Mouse (Mus musculus): ENCODE results near the gene Pi4ka.

Pi4ka gene
- long read RNA-seq, experiment 1, partial matches to known transcripts: 2 of 2 reads
- long read RNA-seq, experiment 1, other reads (novel, unspliced or antisense): 0 of 2 reads
- long read RNA-seq, experiment 2, partial matches to known transcripts: 7 of 9 reads
- long read RNA-seq, experiment 2, other reads (novel, unspliced or antisense): 2 of 9 reads

DNA sequence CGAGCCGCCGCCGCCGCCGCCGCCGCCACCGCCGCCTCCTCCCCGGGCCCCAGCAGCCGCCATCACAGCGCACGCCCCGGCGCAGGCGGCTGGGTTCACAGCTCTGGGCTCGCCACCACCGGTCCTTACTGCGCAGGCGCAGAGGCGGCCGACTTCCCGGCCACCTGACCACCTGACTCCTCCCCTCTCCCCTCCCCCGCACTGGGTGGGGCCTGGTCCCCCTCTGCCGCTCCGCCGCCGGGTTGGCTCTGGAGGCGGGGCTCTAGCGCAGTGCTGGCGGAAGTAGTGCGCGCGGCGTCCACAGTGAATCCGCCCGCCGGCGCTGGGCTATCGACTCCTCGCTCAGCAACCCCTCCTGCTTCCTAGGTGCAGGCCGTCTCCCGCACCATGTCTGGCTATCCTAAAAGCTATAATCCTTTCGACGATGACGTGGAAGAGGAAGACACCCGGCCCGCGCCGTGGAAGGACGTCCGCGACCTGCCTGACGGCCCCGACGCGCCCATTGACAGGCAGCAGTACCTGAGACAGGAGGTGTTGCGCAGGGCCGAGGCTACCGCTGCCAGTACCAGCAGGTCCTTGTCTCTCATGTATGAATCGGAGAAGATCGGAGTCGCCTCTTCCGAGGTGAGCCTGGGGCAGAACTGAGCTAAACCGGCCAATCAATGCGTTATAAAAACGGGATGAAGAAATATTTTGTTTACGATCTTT, at the start of gene Pi4ka, which contains the start of gene Snap29:
Pi4ka (minus strand) TSS at position 579 of the 708 bp plus-strand sequence.
Snap29 (plus strand) TSS at position 251 of the 708 bp plus-strand sequence.
- intact Hi-C loops (cut with DNase I): loop anchor here (10.0 kb wide), 1 partner anchor 129 kb away; the partner anchor contains the start of gene Thap7

DNA sequence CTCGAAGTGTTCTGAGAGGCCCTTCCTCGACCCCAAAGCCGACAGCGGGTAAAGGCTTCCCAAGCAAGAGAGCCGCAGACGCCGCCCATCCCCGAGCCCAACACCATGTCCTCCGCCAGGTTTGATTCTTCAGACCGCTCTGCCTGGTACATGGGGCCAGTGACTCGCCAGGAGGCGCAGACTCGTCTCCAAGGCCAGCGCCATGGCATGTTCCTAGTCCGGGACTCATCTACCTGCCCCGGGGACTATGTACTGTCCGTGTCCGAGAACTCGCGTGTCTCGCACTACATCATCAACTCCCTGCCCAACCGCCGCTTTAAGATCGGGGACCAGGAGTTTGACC, 46.2 kb upstream of the Pi4ka start:
- intact Hi-C loops (cut with DNase I): no loop called here

DNA sequence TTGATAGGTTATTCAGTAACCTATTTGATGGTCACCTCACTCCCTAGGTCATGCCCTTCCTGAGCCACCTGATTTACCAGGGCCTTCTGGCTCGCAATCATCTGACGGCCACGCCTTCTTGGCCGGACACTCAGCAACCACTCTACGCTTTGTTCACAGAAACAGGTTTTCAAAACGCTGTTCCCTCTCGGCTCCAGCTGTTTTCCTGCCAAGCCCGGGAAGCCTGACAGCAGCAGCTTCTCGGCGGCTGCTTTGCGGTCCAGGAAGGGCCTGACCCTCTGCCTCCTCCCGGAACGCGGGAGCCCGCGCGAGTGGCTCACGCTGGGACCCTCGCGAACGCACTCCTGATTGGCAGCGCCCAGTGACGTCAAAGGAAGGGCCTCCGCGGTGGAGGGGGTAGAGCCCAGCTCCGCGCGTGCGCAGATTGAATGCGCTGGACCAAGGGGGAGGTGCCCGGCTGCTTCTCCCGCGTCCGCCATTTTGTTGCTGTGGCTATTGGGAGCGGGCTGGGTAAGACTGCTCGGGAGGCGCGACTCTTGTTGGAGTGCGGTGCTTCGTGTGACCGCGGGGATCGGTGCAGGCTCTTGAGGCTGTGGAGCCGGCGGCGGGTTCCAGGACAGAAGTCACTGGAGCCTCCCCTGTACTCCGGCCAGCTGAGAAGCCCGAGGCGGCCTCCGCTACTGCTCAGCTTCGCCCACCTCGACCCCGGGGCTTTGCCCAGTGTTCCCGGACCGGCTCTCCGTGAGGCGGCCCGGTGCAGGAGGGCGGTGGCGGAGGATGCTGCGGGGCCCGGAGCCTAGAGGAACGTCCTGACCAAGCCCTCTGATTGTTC, 45.6 kb upstream of the Pi4ka start, which contains the start of gene Crkl:
Crkl (plus strand) TSS at position 447 of the 832 bp plus-strand sequence.
- intact Hi-C loops (cut with DNase I): no loop called here

DNA sequence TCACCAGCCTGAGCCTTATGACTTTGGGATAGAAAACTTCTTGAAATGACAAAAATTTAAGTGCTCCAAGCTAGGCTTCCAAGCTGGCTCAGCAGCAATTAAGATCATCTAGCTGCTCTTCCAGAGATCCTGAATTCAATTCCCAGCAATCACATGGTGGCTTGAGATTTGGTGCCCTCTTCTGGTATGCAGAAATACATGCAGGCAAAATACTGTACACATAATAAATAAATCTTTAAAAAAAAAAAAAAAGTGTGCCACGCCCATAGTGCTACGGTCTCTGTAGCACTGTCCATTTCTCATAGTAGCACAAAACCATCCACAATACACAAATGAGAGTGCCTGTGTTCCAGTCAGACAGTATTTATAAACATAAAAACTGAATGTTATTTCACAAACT, 26.5 kb upstream of the Pi4ka start:
- intact Hi-C loops (cut with DNase I): no loop called here

DNA sequence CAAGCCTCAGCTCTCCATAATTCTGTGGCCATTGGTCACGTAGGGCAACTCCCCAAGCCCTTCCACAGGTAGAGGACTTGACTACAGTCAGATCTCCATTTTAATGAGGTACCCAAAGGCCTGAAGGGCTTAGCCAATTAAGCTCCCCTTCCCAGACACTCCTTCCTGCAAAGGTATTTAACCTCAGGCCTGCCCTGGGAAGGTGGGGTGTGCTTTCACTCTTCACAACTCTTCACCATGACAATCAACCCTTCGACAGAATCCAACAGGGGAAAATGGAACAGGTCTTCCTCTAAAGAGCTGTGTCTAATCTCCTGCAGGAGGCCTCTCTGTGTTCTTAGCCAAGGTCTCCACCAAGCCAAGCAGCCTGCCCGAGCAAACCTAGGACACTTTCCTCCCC, 16.9 kb upstream of the Pi4ka start:
- intact Hi-C loops (cut with DNase I): no loop called here

DNA sequence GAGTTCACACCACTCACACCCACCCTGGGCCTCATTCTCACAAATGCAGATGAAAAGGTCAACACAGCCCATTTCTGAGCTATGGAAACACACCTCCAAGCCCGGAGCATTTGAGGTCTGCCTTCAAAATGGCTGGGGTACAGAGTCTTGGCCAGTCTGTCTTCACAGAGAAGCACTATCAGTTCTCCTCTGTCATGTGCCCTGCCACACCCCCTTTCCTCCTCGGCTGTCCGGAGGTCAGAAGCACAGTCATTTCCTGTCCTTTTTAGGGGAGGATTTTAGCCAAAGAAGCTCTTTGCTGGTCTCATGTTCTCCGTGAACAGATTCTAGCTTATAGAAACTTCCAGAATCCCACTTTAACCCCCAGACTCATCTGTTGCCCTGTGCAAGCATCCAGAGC, 4.1 kb upstream of the Pi4ka start:
- intact Hi-C loops (cut with DNase I): no loop called here

DNA sequence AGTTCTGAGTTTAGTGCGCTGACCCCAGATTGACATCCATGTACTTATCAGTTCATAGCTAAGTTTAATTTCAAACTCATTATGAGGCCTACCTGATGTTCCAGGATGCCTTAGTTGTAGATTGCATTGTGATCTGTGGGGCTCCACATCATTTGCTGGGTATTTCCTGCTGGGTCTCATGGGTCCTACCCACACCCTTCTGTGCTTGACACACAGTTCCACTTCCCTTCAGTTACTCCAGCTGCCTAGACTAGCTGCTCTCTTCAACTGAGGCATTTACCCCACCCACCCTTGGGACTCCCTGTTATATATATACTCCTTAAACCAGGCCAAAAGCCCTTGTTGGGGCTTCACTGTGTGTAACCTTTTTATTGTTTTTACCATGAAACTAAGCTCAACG, 2.9 kb upstream of the Pi4ka start:
- intact Hi-C loops (cut with DNase I): loop anchor here (10.0 kb wide), 1 partner anchor 126 kb away; the partner anchor contains the start of gene Thap7

DNA sequence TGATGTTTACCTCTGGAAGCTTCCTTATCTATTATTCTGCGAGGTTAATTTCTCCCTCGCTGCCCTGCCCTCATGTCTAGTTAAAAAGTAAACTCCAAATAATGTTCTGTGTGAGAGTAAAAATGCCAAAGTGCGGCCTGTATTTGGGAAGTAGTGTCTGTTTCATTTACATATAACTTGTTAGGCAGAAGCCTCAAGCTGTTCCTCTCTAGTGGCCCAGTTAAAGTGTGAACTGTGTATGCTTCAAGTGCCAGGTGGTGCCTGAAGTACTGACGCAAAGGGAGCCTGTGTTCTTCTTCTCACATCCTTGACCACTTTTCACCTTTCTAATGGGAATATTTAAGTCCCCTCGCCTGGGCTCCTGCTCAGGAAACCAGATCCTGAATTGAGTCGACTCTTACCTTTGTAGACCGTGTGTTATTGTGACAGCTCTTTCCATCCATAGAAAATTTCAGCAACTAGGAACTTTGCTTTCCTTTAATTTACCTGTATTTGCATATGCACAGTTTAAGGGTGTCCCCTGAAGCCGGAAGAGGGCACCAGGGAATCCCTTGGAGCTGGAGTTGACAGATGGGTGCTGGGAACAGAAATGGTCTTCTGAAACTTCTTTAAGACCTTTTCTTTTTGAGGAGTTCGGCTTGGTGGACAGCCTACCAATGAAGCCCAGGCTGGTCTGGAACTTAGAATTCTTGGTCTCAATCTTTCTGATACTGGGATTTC, 558 bp upstream of the Pi4ka start:
- intact Hi-C loops (cut with DNase I): loop anchor here (10.0 kb wide), 1 partner anchor 128 kb away; the partner anchor contains the start of gene Thap7

DNA sequence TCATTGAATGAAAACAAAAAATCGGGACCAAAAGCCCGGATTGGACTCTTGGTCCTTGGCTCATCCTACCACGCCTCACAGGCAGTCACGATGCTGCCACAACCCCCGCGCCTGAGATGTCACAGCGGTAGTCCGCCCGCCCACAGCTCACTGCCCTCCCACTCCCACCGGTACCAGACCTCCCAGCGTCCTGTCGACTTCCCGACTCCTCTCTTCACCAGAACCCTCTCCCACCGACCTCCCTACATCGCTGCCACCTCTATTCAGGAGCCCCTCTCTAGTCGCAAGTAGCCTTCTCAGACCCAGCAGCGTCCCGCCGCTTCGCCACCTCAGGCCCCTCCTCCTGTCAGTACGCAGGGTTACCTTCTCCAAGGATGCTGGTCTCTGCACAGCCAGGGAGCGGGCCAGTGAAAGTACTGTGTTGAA, 830 bp downstream of the Pi4ka start:
- intact Hi-C loops (cut with DNase I): loop anchor here (10.0 kb wide), 1 partner anchor 130 kb away; the partner anchor contains the start of gene Thap7

DNA sequence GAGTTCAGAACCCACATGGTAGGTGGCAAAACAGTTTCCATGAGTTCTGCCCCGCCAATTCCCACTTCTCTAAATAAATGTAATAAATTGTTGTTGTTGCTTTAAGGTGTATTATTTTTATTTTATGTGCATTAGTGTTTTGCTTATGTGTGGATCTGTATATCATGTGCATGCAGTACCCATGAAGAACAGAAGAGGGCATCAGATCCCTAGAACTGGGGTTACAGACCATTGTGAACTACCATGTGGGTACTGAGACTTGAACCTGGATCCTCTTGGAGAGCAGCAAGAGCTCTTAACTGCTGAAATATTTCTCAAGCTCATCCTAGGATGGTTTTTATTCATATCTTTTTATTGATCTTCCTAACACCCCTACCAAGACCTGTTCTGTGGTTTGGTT, 3.3 kb downstream of the Pi4ka start:
- intact Hi-C loops (cut with DNase I): loop anchor here (2.0 to 10.0 kb wide), 2 partner anchors 32 to 132 kb away; partner anchors contain the start of gene Thap7

DNA sequence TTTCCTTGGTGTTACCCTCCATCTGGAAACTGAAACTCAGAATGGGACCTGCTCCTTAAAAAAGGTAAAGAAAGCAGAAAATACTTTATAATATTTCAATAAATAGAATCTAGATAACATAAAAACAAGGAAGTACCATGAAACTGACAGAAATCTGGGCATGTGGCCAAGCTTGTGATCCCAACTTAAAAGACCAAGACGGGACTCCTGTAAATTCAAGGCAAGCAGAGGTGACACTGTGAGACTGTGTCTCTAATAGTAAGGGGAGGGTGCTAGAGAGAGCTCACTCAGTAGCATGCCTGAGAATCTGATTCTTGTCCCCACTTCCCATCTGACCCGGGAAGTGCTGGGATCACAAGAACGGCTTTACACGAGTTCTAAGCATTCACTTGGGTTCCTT, 13.3 kb downstream of the Pi4ka start:
- intact Hi-C loops (cut with DNase I): no loop called here

DNA sequence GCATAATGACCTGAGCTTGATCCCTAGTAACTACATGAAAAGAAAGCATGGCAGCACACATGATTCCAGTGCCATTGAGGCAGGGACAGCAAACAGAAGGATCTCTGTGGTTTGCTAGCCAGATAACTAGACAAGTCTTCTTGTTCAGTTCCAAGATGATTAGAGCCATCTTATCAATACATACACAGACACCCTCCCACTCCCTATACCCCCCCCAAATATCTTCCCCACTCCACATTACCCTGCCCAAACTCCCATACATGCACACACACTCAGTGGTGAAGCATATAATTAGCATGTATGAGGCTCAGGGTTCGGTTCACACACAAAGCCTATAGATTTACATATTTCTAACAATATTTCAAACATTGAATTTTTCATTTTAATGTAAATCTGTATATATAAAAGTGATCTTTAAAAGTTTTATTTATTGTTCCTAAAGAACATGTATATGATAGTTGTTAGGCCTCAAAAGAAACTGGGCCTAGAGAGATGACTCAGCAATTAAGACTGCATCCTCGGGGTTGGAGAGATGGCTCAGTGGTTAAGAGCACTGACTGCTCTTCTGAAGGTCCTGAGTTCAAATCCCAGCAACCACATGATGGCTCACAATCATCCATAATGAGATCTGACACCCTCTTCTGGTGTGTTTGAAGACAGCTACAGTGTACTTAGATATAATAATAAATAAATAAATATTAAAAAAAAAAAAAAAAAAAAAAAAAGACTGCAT, 22.4 kb downstream of the Pi4ka start:
- intact Hi-C loops (cut with DNase I): no loop called here

DNA sequence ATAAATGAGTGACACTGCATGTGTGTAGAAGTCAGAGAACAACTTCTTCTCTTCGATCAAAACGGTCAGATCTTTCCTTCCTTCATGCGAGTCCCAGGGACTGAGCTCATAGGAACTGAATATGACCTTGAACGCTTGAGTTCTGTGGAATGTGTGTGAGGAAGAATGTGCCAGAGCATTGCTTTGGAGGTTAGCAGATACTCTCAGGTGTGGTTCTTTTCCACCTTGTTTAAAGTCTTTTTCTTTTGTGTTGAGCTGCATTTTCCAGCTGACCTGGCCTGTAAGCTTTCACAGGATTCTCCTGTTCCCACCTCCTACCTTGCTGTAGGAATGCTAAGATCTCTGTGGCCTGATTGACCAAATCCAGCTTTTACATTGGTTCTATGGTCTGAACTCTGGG, 23.8 kb downstream of the Pi4ka start:
- intact Hi-C loops (cut with DNase I): no loop called here

DNA sequence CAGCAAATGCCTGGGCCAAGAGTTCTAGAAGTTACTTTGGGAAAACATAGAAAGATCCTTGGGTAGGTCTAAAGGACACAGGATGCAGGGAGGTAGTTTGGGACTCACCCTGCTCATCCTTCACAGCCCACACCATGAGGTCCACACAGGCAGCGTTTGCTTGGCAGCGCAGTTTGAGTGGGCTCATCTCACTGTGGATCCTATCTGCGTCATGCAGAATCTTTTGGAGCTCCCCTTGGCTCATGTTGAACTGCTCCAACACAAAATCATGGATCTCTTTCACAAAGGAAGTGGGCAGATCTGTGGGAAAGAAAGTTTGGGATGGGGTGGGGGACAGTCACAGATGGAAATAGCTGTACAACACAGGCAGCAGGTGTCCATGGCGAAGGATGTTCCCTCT, 47.3 kb downstream of the Pi4ka start:
- intact Hi-C loops (cut with DNase I): no loop called here

DNA sequence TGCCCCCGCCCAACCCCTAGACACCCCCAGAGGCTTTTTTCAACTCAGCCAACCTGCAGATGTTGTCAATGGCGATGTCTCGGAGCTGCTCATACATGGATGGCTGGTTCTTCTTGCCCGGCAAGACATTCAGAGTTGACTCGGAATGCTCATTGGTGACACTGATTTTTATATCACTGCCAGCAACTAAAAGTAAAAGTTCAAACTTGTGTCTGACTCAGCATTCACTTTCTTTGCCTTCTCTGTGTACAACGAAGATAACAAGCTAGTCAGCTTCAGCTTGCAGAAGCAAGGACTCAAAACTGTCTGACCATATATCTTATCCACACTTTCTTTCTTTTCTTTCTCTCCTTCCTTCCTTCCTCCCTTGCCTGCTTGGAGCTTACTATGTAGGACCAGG, 50.1 kb downstream of the Pi4ka start:
- intact Hi-C loops (cut with DNase I): no loop called here

DNA sequence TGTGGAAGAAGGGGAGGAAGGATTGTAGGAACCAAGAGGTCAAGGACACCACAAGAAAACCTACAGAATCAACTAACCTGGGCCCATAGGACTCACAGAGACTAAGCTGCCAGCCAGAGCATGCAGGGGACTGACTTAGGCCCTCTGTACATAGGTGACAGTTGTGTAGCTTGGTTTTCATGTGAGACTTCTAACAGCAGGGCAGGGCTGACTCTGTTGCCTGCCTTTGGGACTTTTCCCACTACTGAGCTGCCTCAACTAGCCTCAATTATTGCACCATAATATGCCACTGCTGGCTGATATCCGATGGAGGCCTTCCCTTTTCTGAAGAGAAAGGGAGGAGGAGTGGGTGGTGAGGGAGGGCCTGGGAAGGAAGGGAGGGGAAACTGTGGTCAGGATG, 59.3 kb downstream of the Pi4ka start:
- intact Hi-C loops (cut with DNase I): no loop called here

DNA sequence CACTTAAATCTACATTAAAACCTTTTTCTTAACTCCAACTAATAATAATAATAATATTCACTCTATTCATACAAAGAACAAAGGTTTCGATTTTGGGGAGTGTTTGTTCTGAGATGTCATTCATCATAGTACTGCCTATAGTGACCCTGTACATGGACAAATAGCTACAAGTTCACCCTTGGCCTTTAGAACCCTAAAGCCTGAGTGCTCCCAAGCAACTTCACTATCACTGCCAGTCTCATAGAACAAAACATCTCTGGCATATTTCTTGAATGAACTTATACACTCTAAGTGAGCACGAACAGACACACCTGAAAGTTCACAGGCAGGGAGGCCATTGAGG, 60.3 kb downstream of the Pi4ka start:
- intact Hi-C loops (cut with DNase I): no loop called here

DNA sequence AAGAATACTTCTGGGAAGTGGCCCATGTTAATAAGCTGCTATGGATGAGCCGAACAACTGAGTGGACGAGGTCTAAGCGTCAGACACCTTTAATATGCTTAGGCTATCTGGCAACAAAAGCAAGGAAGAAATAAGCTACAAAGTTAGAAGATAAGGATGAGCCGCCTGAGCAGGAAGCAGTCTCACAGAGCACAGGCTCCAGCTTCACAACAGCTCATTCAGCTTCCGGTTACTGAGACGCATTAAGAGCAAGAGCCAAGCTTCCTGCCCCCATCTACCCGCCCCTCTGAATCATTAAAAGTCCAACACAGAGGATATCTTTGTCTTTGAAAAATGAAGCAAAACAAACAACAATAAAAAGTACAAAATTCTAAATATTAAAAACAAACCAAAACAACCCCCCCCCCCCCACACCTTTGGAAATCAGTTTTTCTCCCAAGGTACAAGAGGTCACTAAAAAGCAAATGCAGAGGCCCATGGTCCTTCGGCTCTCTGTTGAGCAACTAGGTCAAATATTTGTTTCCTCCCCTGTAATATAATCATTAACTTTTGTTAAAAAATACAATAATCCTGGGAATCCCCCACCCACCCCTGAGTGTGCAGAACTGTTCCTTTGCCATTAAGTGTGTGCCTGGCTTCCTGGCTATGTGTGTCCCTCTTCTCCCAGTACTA, 60.8 kb downstream of the Pi4ka start:
- intact Hi-C loops (cut with DNase I): no loop called here

DNA sequence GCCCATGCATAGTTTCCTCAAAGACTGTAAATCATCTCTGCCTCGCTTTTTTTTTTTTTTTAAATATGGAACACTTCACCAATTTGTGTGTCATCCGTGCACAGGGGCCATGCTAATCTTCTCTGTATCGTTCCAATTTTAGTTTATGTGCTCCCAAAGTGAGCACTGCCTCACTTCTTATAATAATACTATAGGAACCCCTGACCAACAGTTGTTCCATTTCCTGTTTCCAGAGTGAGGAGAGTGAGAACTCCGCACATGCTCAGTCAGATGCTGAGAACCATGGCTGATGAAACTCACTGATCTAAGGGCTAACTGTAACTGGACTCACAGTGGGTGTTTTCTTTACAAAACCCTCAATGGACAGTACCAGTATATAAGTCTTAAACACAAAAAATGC, 64.3 kb downstream of the Pi4ka start:
- intact Hi-C loops (cut with DNase I): no loop called here

DNA sequence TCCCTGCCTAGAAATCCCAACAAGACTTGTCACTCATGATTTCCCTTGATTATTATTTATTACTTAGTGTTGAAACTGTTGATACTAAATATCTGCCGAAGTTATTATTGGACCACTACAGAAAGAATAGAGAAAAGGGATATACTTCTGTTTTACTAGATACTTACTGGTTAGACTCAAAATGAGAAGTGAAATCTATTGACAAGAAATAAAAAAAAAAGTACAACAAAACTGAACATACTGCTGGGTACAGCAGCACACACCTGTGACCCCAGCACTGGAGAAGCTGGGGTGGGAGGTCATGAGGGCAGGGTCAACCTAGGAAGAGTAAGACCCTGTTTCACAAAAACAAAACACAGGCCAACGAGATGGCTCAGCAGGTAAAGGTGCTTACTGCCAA, 65.4 kb downstream of the Pi4ka start:
- intact Hi-C loops (cut with DNase I): no loop called here

Measured in adrenal gland (tissue).